Mouse (Mus musculus) lung, postnatal 0 days (tissue): Measurements from ENCODE around the gene Zfp512b. TPM values are rescaled to one million over a fixed set of nuclear protein-coding genes. Genes with fewer than 3 reads are reported as not detected.

ENCODE experiments used
- ATAC-seq: fragments of 200-750 bp; cut with Nextera tagmentation; 2 replicates; pipeline ENCODE4 v1.8.0; 2017; ENCODE audit warnings: moderate library complexity
- DNase-seq: peaks from one replicate; pipeline ENCODE4 v3.0.0-alpha.2; 2016; ENCODE audit warnings: low spot score
- H3K27ac ChIP-seq: fragments of 300-500 bp; sonication (generic); 2 replicates; pipeline ENCODE4 v1.5.1; 2014; ENCODE audit warnings: antibody characterized with exemption, mild to moderate bottlenecking, low read length, mixed read lengths
- H3K27me3 ChIP-seq: fragments of 300-500 bp; sonication (generic); replicated peaks from 2 replicates; pipeline ENCODE4 v1.6.1; 2014; ENCODE audit warnings: low read length, mixed read lengths; ENCODE audit not compliant: insufficient read depth
- H3K36me3 ChIP-seq: fragments of 300-500 bp; sonication (generic); 2 replicates; pipeline ENCODE4 v1.6.1; 2014; ENCODE audit warnings: low read length, mixed read lengths; ENCODE audit not compliant: insufficient read depth
- H3K4me1 ChIP-seq: fragments of 300-500 bp; sonication (generic); 2 replicates; pipeline ENCODE4 v1.6.1; 2014; ENCODE audit warnings: antibody characterized with exemption, low read depth, low read length, mixed read lengths; ENCODE audit not compliant: insufficient read depth
- H3K4me2 ChIP-seq: fragments of 300-500 bp; sonication (generic); replicated peaks from 2 replicates; pipeline ENCODE4 v1.6.1; 2014; ENCODE audit warnings: low read depth, mild to moderate bottlenecking, low read length, moderate library complexity, mixed read lengths
- H3K4me3 ChIP-seq: fragments of 300-500 bp; sonication (generic); 2 replicates; pipeline ENCODE4 v1.5.1; 2014; ENCODE audit warnings: low read depth, low read length
- H3K9ac ChIP-seq: fragments of 300-500 bp; sonication (generic); replicated peaks from 2 replicates; pipeline ENCODE4 v1.6.1; 2014; ENCODE audit warnings: low read depth, mild to moderate bottlenecking
- H3K9me3 ChIP-seq: fragments of 300-500 bp; sonication (generic); 2 replicates; pipeline ENCODE4 v1.6.1; 2016; ENCODE audit warnings: low read length, mixed read lengths
- CTCF ChIP-seq: IDR thresholded peaks from 2 replicates; pipeline ENCODE4 v1.5.1; 2016; ENCODE audit warnings: antibody characterized with exemption, mild to moderate bottlenecking
- EP300 ChIP-seq: IDR thresholded peaks from 2 replicates; pipeline ENCODE4 v1.6.1; 2016; ENCODE audit warnings: antibody characterized with exemption, mild to moderate bottlenecking, control low read depth
- WGBS: fragments of 180-500 bp; shearing (Covaris S2); extraction: QIAGEN DNeasy Blood & Tissue Kit; methylation state at CpG from one replicate; pipeline ENCODE4 v1.1.7; 2014; 5-methylcytosine and 5-hydroxymethylcytosine counted together
- polyA plus RNA-seq: library from polyadenylated mRNA; unstranded; fragments of >200 nt; fragmentation: Nextera tagmentation; extraction: Ambion mirVana; gene quantifications from 2 replicates; pipeline ENCODE4 v1.2.1, GENCODE M21; 2015

Zfp512b gene
- polyA plus RNA-seq, 1 experiment from 2014 or later, result 24.4 TPM

DNA sequence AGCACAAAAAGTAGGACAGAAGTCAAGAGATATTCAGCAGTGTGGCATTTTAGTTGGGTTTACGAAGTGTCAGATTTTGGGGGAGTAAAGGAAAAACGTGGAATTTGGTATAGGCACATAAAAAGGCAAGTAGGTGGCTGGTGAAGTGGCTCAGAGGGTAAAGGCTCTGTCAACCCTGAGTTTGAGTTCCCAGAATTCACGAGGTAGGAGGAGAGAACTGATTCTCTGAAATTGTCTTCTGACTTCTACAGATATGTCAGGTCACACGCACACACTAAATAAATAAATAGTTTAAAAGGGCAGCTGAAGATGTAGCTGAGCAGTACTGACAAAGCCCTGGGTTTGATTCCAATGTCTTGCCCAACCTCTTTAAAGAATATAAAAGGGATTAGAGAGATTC lies 9.8 kb upstream of the Zfp512b start:
- Histone ChIP-seq H3K9ac (no peak overlapping the region), H3K4me3 (no peak overlapping the region), H3K27ac (no peak overlapping the region), H3K36me3 (no peaks in the 10 kb centered on the region), H3K9me3 (no peaks in the 10 kb centered on the region), H3K4me2 (peak overlapping the region; percentile 85), H3K4me1 (peaks cover 10% of the 10 kb centered on the region; the same call in 1 of the 2 replicates), H3K27me3 (no peaks in the 10 kb centered on the region)
- TF ChIP-seq EP300 (no peak), CTCF (no peak)
- DNase-seq (no peak), ATAC-seq (no peak)
- WGBS, result 57% methylated on average over 4 of the region's 4 CpGs

GRCm38 (mm10) chr2:181601751-181602145 lies 9.1 kb upstream of the Zfp512b start:
- H3K4me1 ChIP-seq, result peaks cover 10% of the 10 kb centered on the region; the same call in 1 of the 2 replicates
- H3K4me2 ChIP-seq, result peak overlapping the region; percentile 85
- H3K4me3 ChIP-seq, result peak overlapping the region; percentile 90
- DNase-seq (no peak), ATAC-seq (no peak)
- H3K9ac ChIP-seq, result peak overlapping the region; percentile 87
- no peaks in the 10 kb centered on the region for H3K36me3 ChIP-seq
- no peaks in the 10 kb centered on the region for H3K27me3 ChIP-seq
- no peaks in the 10 kb centered on the region for H3K9me3 ChIP-seq
- TF ChIP-seq CTCF, result no peak
- no peak for TF ChIP-seq EP300
- peak overlapping the region; percentile 88 for H3K27ac ChIP-seq
- WGBS, result 25% methylated on average over 10 of the region's 10 CpGs

DNA sequence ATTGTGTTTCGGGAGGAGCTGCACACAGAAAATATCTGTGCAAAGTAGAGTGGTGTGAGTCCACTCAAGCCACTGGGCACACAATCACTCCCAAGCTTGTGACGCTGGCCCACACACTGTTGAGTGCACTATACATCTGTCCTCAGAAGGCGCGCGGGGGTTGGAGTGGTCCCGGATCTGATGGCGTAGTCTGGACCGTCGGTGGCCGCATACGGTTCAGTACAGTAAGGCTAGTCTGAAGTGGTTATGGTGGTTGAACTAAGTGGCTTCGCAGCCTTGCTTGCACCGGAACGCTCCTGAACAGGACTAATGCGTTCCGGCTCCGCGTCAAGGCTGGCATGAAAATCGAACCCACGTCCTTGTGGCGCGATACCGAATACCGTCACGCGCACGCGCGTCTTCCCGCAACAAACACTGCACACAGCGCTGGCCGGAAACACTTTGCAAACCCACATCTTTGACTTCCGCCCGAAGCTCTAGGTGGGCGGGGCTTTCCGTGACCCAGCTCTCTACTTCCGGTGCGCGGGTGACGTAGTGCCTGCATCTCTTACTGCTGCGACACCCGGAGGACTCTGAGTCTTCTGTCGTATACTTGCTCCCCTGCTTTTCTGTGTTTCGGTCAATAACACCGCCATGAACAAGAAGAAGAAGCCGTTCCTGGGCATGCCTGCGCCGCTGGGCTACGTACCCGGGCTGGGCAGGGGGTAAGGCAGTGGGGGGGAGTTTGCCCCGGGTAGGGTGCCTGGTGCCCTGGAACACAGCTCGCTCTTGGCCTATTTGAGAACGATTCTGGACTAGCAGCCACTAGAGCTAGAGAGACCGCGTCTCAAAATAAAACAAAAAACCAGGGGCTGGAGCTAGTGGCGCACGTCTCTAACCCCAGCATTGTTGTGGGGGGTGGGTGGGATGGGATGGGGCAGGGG lies 8.5 kb upstream of the Zfp512b start:
- WGBS, result 1% methylated on average over 57 of the region's 57 CpGs
- DNase-seq (peak; percentile 99), ATAC-seq (peak; percentile 95)
- H3K9me3 ChIP-seq, result no peaks in the 10 kb centered on the region
- no peaks in the 10 kb centered on the region for H3K36me3 ChIP-seq
- H3K4me1 ChIP-seq, result peaks cover 10% of the 10 kb centered on the region; the same call in 1 of the 2 replicates
- TF ChIP-seq CTCF (peak; percentile 1; the same call in 1 of the 2 replicates), EP300 (0 out of 2 replicates have a peak, but pooled peaks have one; percentile 4)
- peak overlapping the region; percentile 90 for H3K4me3 ChIP-seq
- peak overlapping the region; percentile 87 for H3K9ac ChIP-seq
- peak overlapping the region; percentile 88 for H3K27ac ChIP-seq
- no peaks in the 10 kb centered on the region for H3K27me3 ChIP-seq
- H3K4me2 ChIP-seq, result peak overlapping the region; percentile 85

DNA sequence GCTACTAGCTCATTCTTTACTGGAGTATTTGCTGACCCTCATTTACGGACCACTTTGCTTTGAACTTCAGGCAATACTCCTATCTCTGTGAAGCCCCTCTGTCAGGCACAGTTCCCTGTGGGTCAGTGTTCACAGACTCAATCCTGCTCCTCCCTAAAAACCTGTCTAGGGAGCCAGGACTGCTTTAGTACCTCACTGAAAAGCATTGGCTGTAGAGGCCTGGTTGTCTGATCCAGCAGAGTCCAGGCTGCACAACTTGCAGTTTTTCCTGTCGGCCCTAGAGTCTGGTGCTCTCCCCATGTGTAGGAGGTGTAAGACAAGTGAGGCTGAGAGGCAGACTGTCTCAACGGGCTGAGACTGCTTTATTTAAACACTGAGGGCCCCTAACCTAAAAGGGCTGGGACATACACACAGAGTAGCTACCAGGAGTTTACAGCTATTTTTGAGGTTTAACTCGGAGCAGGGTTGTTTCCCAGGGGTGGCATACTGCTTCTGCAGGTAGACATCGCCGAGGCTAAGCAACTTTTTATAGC lies 7.7 kb upstream of the Zfp512b start:
- peaks cover 10% of the 10 kb centered on the region; the same call in 1 of the 2 replicates for H3K4me1 ChIP-seq
- 55% methylated on average over 6 of the region's 6 CpGs for WGBS
- H3K9ac ChIP-seq, result peak overlapping the region; percentile 87; the same call in 1 of the 2 replicates
- no peaks in the 10 kb centered on the region for H3K36me3 ChIP-seq
- no peaks in the 10 kb centered on the region for H3K9me3 ChIP-seq
- peak overlapping the region; percentile 86 for H3K27ac ChIP-seq
- no peak for ATAC-seq
- peak overlapping the region; percentile 90 for H3K4me3 ChIP-seq
- H3K4me2 ChIP-seq, result peak overlapping the region; percentile 85
- DNase-seq, result no peak
- TF ChIP-seq EP300 (no peak), CTCF (no peak)
- no peaks in the 10 kb centered on the region for H3K27me3 ChIP-seq

DNA sequence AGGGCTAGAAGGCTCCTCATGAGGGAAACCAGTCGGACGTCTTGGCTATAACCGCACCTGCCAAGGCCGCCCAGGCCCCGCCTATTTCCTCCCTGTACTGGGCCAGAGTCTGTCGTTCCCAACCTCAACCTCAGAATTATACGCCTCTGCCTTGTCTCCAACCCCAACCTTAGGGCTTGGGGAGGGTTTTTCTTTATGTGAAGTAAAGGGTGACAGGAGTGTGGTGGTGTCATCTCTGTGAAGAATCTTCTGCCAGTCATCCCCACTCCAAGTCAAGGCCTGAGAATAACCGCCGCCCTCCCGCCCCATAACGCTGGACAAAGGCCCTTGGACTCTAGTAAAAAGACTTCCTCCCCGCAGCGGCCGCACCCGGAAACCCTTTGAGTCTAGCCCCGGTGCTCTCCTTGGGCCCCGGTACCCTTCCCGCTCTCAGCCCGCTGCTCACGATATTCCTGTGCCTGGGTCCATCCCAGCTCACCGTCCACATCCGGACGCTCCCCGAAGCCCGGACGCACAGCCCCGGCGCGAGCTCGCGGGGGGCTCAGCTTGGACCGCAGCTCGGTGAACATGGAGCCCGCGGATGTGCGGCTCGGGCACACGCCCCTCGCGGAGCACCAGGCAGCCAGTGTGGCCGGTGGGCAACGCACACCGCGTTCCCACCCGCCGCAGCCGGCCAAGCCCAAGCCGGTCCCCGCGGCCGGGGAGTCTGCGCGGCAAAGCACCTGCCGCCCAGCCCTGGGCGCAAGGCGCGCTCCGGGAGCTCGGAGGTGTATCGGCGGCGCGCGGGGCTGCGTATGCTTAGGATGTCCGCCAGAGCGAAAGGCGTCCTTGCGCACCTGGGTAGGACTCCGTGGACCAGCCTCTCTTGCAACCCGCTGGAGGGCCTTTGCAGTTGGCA lies 6.1 kb upstream of the Zfp512b start, which contains the start of gene Samd10:
TSS of gene Samd10 (minus strand) at position 759 of the 898 bp plus-strand sequence.
- ATAC-seq, result peak; percentile 42
- Histone ChIP-seq H3K27me3 (no peaks in the 10 kb centered on the region), H3K36me3 (no peaks in the 10 kb centered on the region), H3K4me2 (peak within 1 kb of the TSS; percentile 94), H3K9ac (peak within 1 kb of the TSS; percentile 65), H3K4me1 (peaks cover 10% of the 10 kb centered on the region; the same call in 1 of the 2 replicates), H3K4me3 (peak within 1 kb of the TSS; percentile 63), H3K9me3 (no peaks in the 10 kb centered on the region), H3K27ac (peak within 1 kb of the TSS; percentile 86)
- WGBS, result 3% methylated on average over 68 of the region's 71 CpGs
- TF ChIP-seq CTCF (peak; percentile 35), EP300 (no peak)
- DNase-seq, result peak; percentile 83
